Mouse (Mus musculus): ENCODE measurements at regions not wholly inside any gene's neighbourhood (a gene's known extent, or its start where the extent isn't known, plus 50 kb on each side); places are given as distances from the start of the nearest gene placed in this dataset.

DNA sequence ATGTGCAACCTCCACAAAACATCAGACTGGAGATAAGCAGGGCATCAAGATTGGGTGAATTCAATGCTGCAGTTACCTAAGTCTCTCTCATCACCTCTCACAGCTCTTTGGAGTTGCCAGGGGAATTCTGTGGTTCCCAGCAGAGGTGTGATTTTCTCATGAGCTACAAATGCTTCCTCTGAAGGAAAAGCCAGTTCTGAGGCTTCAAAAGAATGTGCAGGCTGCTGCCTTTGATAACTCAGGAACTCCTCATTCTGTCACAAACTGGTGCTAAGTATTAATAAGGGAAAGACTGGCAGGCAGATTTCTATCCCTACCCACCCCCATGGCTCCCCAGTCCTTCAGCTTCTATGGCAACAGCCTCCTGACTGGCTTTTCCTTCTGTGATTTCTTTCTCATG is 243.8 kb upstream of the Gria1 start:
- no peak for TF ChIP-seq CTCF (IDR thresholded peaks at IDR 0.05; ENCODE audit: extremely low read depth, insufficient read depth, low read length)
- no peak for TF ChIP-seq POLR2A (IDR thresholded peaks at IDR 0.05; ENCODE audit: extremely low read depth, insufficient read depth, low read length)

Data from cortical plate, adult 2 months (tissue).